Mouse (Mus musculus) heart, embryonic 11.5 days (tissue): ENCODE results near the gene St6galnac3. TPM values are rescaled to one million over a fixed set of nuclear protein-coding genes. Genes with fewer than 3 reads are reported as not detected.

Source experiments
- ATAC-seq: fragments of 200-750 bp; cut with Nextera tagmentation; replicated peaks from 2 replicates; pipeline ENCODE4 v1.8.0; 2017; ENCODE audit warnings: moderate library complexity; ENCODE audit not compliant: insufficient number of reproducible peaks, low FRiP score, low TSS enrichment
- H3K27ac ChIP-seq: fragments of 300-500 bp; sonication (generic); 2 replicates; pipeline ENCODE4 v1.5.1; 2014; ENCODE audit warnings: mild to moderate bottlenecking, low read depth, low read length
- H3K27me3 ChIP-seq: fragments of 300-500 bp; sonication (generic); 2 replicates; pipeline ENCODE4 v1.6.1; 2014; ENCODE audit warnings: mild to moderate bottlenecking, low read length, mixed read lengths; ENCODE audit not compliant: control insufficient read depth, insufficient read depth
- H3K36me3 ChIP-seq: fragments of 300-500 bp; sonication (generic); 2 replicates; pipeline ENCODE4 v1.6.1; 2014; ENCODE audit warnings: mild to moderate bottlenecking, low read length, moderate library complexity, mixed read lengths; ENCODE audit not compliant: control insufficient read depth, insufficient read depth
- H3K4me1 ChIP-seq: fragments of 300-500 bp; sonication (generic); 2 replicates; pipeline ENCODE4 v1.6.1; 2014; ENCODE audit warnings: low read length; ENCODE audit not compliant: control insufficient read depth, insufficient read depth
- H3K4me2 ChIP-seq: fragments of 300-500 bp; sonication (generic); 2 replicates; pipeline ENCODE4 v1.6.1; 2014; ENCODE audit warnings: mild to moderate bottlenecking, moderate library complexity
- H3K4me3 ChIP-seq: fragments of 300-500 bp; sonication (generic); 2 replicates; pipeline ENCODE4 v1.5.1; 2014; ENCODE audit warnings: low read depth, low read length
- H3K9ac ChIP-seq: fragments of 300-500 bp; sonication (generic); 2 replicates; pipeline ENCODE4 v1.6.1; 2014; ENCODE audit warnings: mild to moderate bottlenecking, low read depth, low read length, moderate library complexity
- H3K9me3 ChIP-seq: fragments of 300-500 bp; sonication (generic); replicated peaks from 2 replicates; pipeline ENCODE4 v1.6.1; 2016; ENCODE audit warnings: low read length; ENCODE audit not compliant: control insufficient read depth
- WGBS: fragments of 180-500 bp; shearing (Covaris S2); extraction: QIAGEN DNeasy Blood & Tissue Kit; methylation state at CpG from one replicate; pipeline ENCODE4 v1.1.7; 2014; ENCODE audit not compliant: insufficient replicate concordance; 5-methylcytosine and 5-hydroxymethylcytosine counted together
- polyA plus RNA-seq: library from polyadenylated mRNA; unstranded; fragments of >200 nt; fragmentation: Nextera tagmentation; extraction: Ambion mirVana; gene quantifications from 2 replicates; pipeline ENCODE4 v1.2.1, GENCODE M21; 2014

Gene St6galnac3
- polyA plus RNA-seq, 1 experiment from 2014 or later, result 29.6 TPM

GRCm38 (mm10) chr3:153292363-153292762 is 432.6 kb downstream of the St6galnac3 start:
- 83% methylated on average over 9 of the region's 9 CpGs for WGBS
- Histone ChIP-seq H3K27ac (no peak overlapping the region), H3K36me3 (no peaks in the 10 kb centered on the region), H3K4me3 (no peak overlapping the region), H3K27me3 (no peaks in the 10 kb centered on the region), H3K9ac (no peak overlapping the region), H3K4me2 (no peak overlapping the region), H3K4me1 (no peaks in the 10 kb centered on the region; the same call in 1 of the 2 replicates), H3K9me3 (no peaks in the 10 kb centered on the region)
- no peak for ATAC-seq

DNA sequence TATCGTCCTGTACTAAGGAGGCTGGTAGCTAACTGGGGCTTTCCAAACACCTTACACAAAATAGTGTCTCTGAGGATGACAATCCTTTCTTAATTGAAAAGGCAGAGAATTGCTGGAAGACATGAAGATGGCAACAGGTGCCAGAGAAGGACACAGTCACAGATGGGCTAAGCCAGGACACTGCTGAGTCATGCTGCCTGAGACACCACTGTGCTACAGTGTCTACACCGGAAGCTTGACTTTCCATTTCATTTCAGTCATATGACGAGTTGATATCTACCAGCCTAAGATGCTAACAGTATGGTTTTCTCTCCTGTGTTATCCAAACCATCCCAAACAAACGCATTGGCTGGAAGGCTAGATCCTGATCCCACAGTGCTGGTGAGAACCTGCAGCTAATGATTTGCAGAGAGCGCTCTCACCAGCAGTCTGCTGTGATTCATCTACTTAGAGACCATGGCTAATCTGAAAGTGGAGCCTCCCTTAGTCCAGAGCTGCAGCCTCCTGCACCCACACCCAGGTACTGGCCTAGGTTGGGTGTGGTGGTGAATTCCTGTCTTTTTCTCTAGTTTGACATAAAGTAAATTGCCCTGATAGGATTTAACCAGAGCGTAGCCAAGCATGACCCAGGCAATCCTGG is 433.4 kb downstream of the St6galnac3 start:
- no peaks in the 10 kb centered on the region; the same call in 1 of the 2 replicates for H3K4me1 ChIP-seq
- H3K9ac ChIP-seq, result no peak overlapping the region
- no peak overlapping the region for H3K4me3 ChIP-seq
- H3K9me3 ChIP-seq, result no peaks in the 10 kb centered on the region
- 89% methylated on average over 6 of the region's 6 CpGs for WGBS
- no peaks in the 10 kb centered on the region for H3K27me3 ChIP-seq
- no peaks in the 10 kb centered on the region for H3K36me3 ChIP-seq
- no peak for ATAC-seq
- no peak overlapping the region for H3K27ac ChIP-seq
- H3K4me2 ChIP-seq, result no peak overlapping the region

- no peak for ATAC-seq
These were observed 435.0 kb downstream of the St6galnac3 start for GRCm38 (mm10) chr3:153289971-153290370.

GRCm38 (mm10) chr3:153287564-153287963 is 437.4 kb downstream of the St6galnac3 start:
- Histone ChIP-seq H3K9me3 (no peaks in the 10 kb centered on the region), H3K9ac (no peak overlapping the region), H3K27me3 (no peaks in the 10 kb centered on the region), H3K4me1 (no peaks in the 10 kb centered on the region; the same call in 1 of the 2 replicates), H3K36me3 (no peaks in the 10 kb centered on the region), H3K4me3 (no peak overlapping the region), H3K4me2 (no peak overlapping the region), H3K27ac (no peak overlapping the region)
- no peak for ATAC-seq
- 85% methylated on average over 4 of the region's 4 CpGs for WGBS

More at GRCm38 (mm10) chr3:153289971-153290370, 435.0 kb downstream of the St6galnac3 start:
- Histone ChIP-seq H3K27me3 (no peaks in the 10 kb centered on the region), H3K9me3 (no peaks in the 10 kb centered on the region), H3K4me2 (no peak overlapping the region), H3K4me1 (no peaks in the 10 kb centered on the region; the same call in 1 of the 2 replicates), H3K4me3 (no peak overlapping the region), H3K9ac (no peak overlapping the region), H3K36me3 (no peaks in the 10 kb centered on the region), H3K27ac (no peak overlapping the region)
- 93% methylated on average over 4 of the region's 4 CpGs for WGBS

- Histone ChIP-seq H3K9ac (no peak overlapping the region), H3K4me3 (no peak overlapping the region), H3K4me2 (no peak overlapping the region), H3K27me3 (no peaks in the 10 kb centered on the region), H3K4me1 (no peaks in the 10 kb centered on the region; the same call in 1 of the 2 replicates), H3K9me3 (no peaks in the 10 kb centered on the region), H3K27ac (no peak overlapping the region), H3K36me3 (no peaks in the 10 kb centered on the region)
- 90% methylated on average over 6 of the region's 6 CpGs for WGBS
- ATAC-seq, result no peak
These were observed 437.9 kb downstream of the St6galnac3 start for GRCm38 (mm10) chr3:153287081-153287480.

DNA sequence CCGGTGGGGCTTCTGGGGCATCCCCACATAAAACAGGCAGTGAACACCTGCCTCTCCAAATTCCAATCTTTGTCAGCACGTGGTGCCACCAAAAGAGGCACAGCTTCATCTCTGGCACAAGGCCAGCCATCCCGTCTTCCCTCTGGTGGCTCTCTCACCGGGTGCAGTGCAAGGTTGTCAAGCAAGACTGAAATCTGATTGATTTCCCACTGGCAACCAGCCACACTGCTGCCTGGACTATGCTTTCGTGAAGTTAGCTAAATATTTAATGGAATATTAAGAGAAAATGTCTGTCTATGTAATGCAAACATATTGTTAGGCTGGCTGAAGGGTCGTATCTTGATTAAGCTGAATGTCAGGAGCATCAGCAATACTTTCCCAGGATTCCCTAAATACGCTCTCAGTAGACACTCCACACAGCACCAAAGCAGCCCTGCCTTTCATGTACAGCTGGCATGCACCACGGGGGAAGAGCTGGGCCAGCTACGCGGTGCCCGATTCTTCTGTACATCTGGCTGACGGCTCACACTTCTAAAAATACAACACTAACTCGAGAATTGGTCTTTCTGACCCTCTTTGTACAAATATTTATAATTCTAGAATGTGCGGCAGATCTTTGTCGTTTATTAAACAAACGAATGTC is 442.7 kb downstream of the St6galnac3 start:
- no peaks in the 10 kb centered on the region for H3K27me3 ChIP-seq
- 73% methylated on average over 16 of the region's 16 CpGs for WGBS
- no peak overlapping the region for H3K4me2 ChIP-seq
- no peak overlapping the region for H3K27ac ChIP-seq
- H3K9me3 ChIP-seq, result no peaks in the 10 kb centered on the region
- H3K9ac ChIP-seq, result no peak overlapping the region
- no peak for ATAC-seq
- H3K4me1 ChIP-seq, result peaks cover 9% of the 10 kb centered on the region; the same call in 1 of the 2 replicates
- no peak overlapping the region for H3K4me3 ChIP-seq
- no peaks in the 10 kb centered on the region for H3K36me3 ChIP-seq

DNA sequence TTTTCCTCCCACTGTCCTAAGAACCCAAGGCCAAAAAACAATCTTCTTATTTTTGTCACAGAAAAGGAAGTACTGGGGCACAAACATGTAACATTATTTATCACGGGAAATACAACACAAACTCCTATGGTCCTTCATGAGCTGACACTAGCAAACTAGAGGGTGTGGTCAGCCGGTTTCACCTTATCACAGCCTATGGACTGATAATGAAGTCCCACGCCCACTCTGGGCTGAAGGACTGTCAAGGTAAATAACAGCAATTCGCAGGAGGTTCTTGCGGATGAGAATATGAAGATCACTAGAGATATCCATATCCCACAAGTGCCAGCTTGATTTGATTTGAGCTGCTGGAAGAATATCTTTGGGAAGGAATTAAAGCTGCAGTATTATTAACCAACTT is 446.7 kb downstream of the St6galnac3 start:
- H3K4me1 ChIP-seq, result peaks cover 9% of the 10 kb centered on the region; the same call in 1 of the 2 replicates
- H3K36me3 ChIP-seq, result no peaks in the 10 kb centered on the region
- H3K4me3 ChIP-seq, result no peak overlapping the region
- H3K27me3 ChIP-seq, result no peaks in the 10 kb centered on the region
- no peak for ATAC-seq
- WGBS, result 47% methylated on average over 5 of the region's 5 CpGs
- no peak overlapping the region for H3K9ac ChIP-seq
- no peaks in the 10 kb centered on the region; the same call in 1 of the 2 replicates for H3K9me3 ChIP-seq
- H3K27ac ChIP-seq, result no peak overlapping the region
- H3K4me2 ChIP-seq, result no peak overlapping the region

DNA sequence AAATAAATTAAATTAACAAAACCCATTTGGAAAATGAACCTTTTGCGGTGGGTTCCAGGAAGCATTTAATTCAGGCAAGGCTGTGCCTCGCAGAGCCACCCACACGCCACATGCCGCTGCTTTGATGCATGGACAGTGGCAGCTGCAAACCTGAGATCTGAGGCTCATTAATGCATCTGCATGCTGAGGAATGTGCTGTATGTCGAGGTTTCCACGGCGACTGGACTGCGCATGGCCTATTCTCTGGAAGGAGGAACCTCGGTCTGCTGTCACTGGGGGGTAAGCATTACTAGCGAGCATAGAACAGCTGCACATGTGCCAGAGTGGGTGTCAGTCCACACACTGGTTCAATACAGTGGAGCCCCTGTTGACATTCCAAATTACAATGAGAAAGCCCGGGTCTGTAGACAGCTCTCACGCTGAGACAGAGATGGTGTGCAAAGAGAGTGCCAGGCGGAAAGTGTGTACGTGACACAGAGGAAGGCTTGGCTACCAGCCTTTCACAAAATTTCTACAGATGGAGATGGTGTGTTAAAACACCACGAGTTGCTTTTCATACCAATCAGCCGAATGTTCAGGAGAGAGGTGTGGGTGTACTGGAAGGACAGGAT is 447.5 kb downstream of the St6galnac3 start:
- H3K4me3 ChIP-seq, result no peak overlapping the region
- peaks cover 9% of the 10 kb centered on the region; the same call in 1 of the 2 replicates for H3K4me1 ChIP-seq
- ATAC-seq, result no peak
- no peaks in the 10 kb centered on the region; the same call in 1 of the 2 replicates for H3K9me3 ChIP-seq
- no peaks in the 10 kb centered on the region for H3K36me3 ChIP-seq
- no peaks in the 10 kb centered on the region for H3K27me3 ChIP-seq
- WGBS, result 64% methylated on average over 16 of the region's 16 CpGs
- no peak overlapping the region for H3K4me2 ChIP-seq
- no peak overlapping the region for H3K27ac ChIP-seq
- no peak overlapping the region for H3K9ac ChIP-seq
